Mouse (Mus musculus) C2C12 (cell line): Measurements from ENCODE around the gene Rasgef1a.

ENCODE experiments used
- CTCF ChIP-seq: IDR thresholded peaks from one replicate; pipeline ENCODE4 v1.5.1; 2011; ENCODE audit not compliant: control insufficient read depth, insufficient read depth, insufficient read length
- MAX ChIP-seq: IDR thresholded peaks from one replicate; pipeline ENCODE4 v1.6.1; 2011; ENCODE audit warnings: mild to moderate bottlenecking, control low read depth
- MYOG ChIP-seq: IDR thresholded peaks from one replicate; pipeline ENCODE4 v1.6.1; 2011; ENCODE audit not compliant: control insufficient read depth, insufficient read length; ENCODE audit errors: extremely low read depth
- USF1 ChIP-seq: IDR thresholded peaks from one replicate; pipeline ENCODE4 v1.6.1; 2011; ENCODE audit warnings: low read depth, mild to moderate bottlenecking, control low read depth, moderate library complexity

- TF ChIP-seq CTCF (no peak), MYOG (no peak), USF1 (no peak), MAX (no peak)
Measured at GRCm38 (mm10) chr6:118074151-118074550, 62.9 kb downstream of the Rasgef1a start.
